Mouse (Mus musculus) c-Kit-negative CD71-positive TER-119-positive erythroid progenitor cells, embryonic 14.5 days (primary cell): ENCODE results near the gene Col4a2.
"Not testable (repeated sequence)": the region's sequence is repeated elsewhere in the genome, so short reads cannot be mapped to it uniquely, and the experiment has no call there.

Source experiments
- DNase-seq: peaks from one replicate; pipeline ENCODE4 v3.0.0-alpha.2; 2013; ENCODE audit warnings: low read depth, low spot score

Gene Col4a2

DNA sequence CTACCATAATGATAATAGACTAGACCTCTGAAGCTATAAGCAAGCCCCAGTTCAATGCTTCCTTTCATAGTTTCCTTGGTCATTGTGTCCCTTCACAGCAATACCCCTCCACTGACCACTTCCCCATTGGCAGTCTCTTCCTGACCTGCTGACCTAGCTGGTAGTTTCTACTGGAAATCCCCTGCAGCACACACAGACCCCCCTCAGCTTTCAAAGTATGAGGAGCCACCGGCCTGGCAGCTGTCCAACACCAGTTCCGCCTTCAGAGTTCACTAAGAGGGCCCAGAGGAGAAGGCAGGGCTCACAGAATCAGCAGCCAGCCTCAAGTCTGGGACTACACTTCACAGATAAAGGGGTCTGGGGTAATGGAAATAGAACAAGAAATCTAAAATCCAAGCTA lies 148.3 kb downstream of the Col4a2 start:
- DNase-seq = no peak

DNA sequence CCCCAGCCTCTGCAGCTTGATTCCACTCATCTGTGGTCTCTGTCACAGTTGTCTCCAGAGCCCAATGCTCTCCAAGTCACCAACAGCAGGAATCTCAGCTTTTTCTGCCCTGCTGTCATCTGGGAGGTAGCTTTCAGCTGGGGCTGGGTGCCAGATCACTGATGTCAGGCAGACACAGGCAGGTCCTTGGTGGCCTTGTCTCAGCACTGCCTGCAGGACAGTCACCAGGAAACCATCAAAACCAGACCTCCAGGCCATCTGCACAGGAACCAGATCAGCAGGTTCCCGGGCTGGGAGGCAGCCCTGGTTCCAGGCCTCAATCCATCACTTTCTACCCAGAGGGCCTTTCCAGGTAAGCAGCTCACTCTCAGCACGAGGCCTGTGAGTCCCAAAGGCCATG lies 149.2 kb downstream of the Col4a2 start:
- DNase-seq = no peak

DNA sequence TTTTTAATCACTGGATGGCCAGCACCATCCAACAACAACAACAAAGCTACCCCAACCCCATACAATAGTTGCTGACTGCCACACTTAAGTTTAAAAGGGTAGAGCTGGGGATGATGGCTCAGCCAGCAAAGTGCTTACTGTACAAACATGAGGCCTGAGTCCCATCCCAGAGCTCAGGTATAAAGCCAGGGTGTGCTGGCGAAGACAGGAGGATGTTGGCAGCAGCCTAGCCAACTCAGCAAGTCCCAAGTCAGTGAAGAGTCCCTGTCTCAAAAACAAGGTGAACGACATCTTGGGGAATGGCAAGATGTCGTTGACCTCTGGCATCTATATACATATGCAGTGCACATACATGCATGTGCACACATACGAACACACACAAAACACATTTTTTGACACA lies 150.0 kb downstream of the Col4a2 start:
- DNase-seq = no peak

DNA sequence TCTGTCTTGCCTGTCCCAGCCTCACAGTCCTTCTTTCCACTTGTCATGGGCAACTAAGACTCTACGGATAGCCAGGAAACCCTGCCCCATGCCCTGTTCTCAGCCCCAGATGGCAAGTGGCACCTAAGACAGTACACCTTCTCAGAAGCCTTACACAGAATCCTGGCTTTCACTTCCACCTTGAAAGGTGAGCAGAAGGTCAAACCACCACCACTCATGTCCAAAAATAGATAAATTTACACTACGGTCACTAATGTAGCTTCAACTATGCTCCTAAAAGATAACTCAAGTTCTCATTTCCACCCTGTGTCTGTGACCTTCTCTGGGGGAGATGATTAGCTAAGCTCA lies 150.9 kb downstream of the Col4a2 start:
- no peak for DNase-seq

DNA sequence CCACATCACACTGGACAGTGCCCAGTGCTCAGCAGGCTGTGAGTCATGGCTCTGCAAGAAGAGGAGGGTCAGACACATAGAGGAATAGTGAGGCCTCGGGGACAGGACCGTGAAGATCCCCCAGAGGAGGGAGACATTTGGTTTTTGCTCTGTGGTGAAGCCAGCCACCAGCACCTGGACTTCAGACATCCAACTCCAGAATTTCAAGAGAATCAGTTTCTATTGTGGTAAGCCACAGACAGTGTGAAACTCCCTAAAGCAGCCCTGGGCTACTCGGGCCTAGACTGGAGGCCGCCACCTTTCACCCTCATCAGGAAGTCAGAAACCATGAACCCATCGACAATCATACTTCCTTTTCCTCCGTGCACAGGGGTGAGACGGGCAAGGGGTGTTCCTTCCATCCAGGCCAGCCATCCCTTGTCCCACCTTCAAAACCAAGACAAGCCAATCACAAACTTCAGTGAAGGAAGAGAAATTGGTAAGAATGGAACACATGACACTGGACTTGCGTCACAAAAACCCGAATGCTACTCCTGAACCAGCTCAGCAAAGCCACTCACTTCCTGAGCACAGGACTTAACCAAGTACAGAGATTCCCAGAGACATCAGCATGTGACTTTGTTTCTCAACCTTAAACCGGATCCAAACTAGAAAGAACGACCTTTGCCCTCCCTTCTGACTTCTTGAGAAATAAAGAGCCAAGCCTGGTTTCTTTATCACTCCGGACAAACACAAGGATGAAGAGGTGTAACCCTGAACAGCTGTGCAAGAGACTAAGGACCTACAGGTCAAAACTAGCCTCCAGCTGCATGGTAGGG lies 151.5 kb downstream of the Col4a2 start:
- no peak for DNase-seq

DNA sequence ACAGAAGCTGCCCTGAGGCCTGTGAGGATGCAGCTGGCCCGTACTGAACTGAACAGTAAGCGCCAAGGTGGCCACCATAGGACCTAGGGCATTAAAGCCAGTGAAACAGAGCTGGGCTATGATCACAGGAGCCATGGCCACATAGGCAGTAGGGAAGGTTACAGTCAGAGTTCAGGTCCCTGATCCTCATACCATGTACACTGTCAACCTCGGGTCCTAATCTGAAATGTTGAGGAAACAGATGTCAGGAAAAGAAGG lies 152.0 kb downstream of the Col4a2 start:
- no peak for DNase-seq

DNA sequence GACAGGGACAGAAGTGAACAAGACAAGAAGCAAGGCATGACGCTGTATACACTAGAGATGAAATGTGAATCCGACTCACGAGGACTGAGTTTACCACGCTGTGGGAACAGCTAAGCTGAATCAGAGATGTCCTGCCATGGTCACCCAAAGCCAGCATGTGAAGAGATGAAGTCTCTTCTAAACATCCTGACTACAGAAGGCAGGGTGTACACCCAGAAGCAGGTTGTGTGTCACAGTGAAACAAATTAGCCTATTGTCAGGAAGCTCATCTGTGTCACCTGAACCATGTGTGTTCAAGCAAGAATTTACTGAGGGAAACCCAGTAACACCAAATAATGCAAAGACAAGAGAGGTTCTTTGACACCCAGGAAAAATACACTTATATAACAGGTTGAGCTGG lies 153.0 kb downstream of the Col4a2 start:
- no peak for DNase-seq

DNA sequence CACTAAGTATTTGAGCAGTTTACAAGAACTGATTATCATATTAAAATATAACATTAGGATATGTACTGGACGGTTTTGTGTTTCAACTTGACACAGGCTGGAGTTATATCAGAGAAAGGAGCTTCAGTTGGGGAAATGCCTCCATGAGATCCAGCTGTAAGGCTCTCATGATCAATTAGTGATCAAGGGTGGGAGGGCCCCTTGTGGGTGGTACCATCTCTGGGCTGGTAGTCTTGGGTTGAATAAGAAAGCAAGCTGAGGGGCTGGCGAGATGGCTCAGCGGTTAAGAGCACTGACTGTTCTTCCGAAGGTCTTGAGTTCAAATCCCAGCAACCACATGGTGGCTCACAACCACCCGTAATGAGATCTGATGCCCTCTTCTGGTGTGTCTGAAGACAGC lies 153.9 kb downstream of the Col4a2 start:
- DNase-seq = not testable (repeated sequence)

DNA sequence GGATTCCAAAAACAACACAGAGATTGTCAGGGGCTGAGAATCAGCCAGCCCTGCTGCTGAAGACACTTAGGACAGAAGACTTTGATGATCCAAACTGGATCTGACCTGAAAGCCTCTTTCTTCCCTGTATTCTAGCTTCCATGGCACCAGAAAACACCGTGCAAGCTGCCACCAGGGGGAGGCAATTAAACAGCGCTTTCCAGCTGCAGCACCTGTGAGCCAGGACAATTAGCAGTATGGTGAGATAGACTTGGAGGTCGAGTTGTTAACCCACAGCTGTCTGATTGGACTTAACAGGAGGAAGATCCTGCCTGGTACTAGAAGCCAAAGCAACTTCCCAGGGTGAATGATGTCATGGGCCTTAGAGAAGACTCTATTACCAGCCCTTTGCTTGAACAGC lies 156.5 kb downstream of the Col4a2 start:
- DNase-seq = no peak

DNA sequence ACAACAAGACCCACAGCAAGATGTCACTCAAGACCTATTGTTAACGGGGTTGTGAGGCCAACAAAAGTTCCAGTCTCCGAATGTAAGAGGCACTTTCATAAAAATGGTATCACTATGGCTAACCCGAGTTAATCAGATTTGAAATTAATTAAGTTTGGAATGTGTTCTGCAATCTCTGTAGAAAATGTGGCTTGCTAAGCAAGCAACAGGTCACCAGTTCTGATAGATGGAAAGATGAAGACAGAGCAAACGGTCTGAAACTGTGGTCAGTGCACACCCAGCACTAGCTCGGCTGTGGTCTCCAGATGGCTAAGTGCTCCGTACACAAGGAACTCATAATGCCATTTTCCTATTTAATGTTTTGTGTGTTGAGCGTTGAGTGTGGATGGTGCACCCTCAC lies 158.1 kb downstream of the Col4a2 start:
- no peak for DNase-seq

DNA sequence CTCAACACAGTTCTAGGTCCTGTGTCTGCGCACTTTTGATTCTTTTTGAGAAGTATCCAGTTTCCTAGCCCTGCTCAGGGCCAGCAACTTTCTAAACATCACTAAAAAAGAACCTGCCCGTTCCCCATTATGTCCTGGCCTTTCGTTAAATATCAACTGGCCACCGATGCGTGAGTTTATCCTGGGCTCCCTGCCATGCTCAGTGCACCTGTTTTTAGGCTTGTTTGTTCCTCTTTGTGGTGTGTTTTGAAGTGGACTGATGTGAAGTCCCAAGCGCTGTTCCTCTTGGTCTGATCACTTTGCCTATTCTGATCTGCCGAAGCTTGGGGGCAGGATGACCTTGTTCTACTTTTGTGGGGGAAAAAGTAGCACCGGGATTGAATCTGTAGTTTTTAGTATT lies 158.7 kb downstream of the Col4a2 start:
- DNase-seq = no peak

DNA sequence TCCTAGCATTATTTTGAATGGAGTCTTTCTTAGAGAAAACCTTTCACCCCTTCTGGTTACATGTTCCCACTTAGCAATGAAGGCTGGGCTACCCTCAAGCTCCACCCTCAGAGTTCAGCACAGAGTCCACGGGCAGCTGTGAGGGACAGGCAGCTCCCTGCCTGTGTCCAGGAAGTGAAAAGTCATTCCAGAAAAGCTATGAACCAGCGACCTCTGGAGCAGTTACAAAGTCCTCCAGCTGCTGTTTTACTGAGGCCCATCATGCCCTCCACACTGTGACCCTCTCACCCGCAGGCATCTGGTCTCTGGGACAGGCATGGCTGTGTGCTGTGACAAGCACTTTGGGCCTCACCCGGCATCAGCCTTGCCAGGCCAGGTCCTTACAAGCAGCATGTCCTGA lies 160.5 kb downstream of the Col4a2 start:
- DNase-seq = no peak

DNA sequence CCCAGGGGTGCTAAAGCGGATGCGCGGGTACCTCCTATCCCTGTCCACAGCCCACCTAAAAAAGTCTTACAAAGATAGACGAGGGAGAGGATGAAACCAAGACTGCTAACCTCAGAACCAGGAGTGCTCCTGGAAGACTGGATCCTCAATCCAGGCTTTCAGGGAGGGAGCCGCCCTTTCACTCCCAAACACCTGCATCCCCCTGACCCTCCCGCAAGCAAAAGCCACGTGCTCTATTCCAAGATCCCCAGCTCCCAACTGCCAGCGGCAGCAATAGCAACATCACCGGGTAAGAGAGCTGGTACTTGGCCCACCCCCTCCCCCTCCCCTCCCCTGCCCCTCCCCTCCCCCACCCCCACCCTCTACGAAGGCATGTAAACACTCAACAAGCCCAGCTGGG lies 162.8 kb downstream of the Col4a2 start:
- no peak for DNase-seq

DNA sequence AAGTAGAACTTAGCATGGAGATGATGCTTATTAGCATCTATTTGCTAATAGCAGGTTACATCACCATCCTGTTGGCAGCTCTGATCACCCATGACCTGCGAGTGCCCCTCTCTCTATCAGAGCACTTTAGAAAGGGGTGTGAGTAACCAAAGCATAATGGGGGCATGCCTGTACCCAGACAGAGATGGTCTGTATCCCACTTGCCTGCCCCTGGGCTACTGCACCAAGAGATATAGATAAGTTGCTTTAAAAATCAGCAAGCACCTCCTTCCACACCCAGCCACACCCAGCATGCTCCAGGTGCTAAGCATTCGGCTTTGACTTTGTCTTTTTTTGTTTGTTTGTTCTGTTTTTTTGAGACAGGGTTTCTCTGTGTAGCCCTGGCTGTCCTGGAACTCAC lies 163.3 kb downstream of the Col4a2 start:
- no peak for DNase-seq

DNA sequence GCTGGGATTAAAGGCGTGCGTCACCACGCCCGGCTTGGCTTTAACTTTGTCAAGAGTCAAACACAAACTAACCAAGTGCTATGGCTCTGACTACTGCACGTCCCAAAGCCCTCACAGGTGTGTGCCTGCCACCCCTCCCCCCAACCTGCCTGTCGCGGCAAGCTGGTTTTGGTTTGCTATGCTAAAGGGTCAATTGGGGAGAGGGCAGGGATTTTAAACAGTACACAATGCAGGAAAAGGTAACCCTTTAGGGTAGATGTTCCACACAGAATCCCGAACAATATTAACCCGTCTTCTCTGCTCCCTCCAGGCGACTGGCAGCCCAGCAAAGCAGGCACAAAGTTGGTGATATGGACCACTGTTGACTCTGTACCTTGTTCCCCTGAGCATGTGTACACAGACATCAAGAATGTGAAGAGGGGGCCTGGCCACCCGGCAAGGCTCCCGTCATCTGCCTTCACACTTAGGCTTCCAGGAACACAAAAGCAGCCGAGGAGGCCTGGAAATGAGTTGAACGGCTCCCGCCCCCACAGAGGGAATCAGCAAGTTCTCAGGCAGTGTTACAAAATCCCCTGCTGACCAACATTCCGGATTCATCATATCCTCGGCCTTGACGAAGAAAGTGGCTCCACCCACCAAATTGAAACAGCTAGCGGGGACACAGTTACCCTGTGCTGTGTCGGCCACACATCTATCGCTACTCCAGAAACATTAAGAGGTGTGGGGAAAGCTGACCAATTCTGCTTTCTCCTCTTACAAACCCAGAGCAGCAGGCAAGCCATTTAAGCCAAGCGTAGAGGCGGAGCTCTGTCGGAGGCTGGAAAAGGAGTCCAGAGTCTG lies 164.0 kb downstream of the Col4a2 start:
- no peak for DNase-seq

DNA sequence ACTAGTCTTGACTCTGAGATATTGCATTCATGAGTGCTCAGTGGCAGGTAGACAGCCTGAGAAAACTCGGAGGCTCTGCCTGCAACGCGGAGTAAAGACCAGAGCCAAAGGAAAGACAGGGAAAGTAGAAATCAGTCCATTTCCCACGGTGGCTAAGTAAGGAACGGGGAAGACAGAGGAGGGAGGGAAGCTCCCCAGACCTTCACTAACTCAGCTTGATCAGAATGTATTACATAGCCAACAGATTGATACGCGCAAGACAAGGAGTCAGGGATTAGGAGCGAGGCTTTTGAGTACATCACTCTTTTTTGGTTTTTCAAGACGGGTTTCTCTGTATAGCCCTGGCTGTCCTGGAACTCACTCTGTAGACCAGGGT lies 164.6 kb downstream of the Col4a2 start:
- DNase-seq = no peak

DNA sequence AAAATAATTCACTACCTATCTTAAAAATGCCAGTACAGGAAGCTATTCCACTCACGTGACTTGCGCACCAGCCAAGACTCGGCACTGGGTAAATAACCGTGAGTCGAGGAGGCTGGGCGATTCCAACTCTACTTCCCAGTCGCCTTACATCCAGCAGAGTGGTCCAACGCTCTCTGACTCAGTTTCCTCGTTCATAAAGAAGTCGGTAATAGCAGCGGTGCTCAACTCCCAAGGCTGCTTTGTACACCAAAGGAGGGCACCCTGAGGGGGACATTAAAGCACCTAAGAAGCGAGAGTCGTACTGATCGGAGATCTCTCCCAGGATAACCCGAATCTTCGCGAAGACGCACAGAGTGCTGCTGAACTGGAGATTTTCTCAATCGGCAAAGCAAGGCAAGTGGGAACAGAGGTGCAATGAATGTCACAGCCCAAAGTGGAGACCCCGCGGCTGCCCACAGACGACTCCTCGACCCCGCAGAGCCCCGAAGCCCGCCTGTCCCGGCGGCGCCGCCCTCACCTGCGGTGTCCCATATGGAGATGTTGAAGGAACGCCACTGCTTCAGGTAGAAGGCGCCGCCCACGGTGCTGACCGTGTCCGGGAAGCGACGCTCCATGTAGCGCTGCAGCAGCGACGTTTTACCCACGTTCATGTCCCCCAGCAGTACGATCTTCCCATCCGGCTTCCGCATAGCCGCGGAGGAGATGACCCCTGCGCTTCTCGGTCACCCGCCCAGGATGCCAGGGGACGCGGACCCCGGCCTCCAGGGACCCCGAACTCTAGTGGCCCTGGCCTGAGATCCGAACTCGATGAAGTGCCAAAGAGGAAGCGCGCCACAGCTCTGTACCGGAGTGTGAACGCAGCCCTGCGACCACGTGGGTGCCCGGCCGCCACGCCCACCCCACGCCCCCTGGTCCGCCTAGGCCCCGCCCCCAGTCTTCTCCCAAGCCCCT lies 165.5 kb downstream of the Col4a2 start, which contains the start of gene Rab20:
Rab20 (minus strand) TSS at position 900 of the 951 bp plus-strand sequence.
- DNase-seq = no peak

DNA sequence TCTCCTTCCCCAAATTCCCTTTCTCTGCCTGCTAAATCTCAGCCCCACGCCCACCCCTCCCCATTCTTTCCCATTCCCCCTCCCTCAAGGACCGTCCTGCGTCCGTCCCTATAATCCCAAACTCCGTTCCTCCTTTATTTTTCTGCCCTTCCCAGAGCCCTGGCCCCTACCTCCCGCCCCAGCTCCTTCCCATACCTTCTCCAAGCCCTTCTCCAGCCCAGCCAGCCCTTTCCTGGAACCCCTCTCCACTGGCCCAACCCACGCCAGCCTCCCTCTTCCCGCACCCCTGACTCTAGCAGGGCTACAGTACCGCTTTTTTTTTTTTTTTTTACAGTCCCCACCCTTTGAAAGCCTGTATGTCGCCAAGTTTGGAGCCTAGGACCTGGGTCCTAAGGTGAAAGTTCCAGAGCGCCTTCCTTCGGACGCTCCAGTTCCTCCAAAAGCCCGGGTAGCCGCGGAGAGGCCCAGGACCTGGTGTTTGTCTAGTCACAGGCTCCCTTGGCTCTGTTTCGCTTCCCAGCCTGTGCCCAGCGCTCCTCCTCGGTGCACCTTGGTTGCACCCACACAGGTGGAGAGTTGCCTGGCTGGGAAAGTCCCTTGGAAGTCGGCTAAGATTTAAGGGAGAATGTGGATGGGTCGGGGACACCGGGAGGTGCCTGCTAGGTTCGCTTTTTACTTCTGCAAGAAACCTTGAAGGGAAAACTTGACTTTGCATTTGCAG lies 166.4 kb downstream of the Col4a2 start:
- no peak for DNase-seq

DNA sequence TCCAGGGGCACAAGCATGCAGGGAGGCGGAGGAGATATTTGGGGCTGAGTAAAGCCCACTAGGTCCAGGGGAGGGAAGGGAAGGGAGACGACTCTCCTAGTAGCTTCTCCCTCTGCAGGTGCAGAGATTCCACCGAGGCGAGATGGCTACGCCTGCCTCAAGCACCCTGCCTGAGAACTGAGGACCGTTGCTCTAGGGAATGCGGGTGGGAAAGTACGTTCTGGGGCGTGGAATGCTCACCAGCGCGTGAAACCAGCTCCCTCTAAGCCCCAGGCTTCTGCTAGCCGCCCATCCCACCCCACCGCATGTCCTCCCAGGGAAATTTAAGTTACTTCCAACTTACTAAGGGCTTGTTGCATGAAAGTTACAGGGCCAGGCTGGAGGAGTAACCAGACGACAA lies 167.0 kb downstream of the Col4a2 start:
- DNase-seq = no peak

DNA sequence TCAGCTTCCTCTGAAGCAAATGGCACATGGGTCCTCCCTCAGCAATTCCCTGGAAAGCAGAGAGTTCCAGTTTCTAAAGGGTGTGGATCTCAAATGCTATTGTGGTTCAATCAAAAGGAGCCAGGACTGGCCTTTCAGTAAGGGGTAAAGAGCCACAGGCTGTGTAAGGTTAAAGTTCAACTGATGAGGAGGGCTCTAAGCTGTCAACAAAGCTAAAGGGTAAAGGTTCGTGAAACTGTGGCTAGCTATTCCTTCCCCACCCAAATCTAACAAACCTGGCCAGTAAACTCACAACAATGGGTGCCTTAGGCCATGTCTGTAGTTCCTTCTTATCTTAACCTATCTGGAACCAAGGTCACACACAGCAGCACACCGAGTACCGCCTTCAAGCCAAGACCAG lies 169.3 kb downstream of the Col4a2 start:
- DNase-seq = no peak

DNA sequence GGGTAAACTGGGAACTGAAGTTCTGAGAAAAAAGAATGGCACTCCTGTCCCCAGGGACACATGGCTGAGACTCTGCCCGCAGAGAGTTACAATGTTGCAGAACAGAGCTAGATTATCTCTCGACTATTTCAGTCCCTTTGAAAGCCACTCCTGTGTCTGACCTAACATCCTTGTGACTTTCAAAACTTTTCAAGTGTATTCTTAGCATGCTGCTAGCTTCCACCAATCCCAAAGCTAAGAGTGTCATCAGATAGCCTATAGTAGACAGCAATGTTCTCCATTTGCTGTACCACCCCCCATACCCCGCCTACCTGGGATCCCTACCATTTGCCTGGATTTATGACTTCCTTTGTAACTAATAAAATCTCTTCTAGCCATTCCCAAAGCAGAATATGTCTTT lies 169.9 kb downstream of the Col4a2 start:
- no peak for DNase-seq

DNA sequence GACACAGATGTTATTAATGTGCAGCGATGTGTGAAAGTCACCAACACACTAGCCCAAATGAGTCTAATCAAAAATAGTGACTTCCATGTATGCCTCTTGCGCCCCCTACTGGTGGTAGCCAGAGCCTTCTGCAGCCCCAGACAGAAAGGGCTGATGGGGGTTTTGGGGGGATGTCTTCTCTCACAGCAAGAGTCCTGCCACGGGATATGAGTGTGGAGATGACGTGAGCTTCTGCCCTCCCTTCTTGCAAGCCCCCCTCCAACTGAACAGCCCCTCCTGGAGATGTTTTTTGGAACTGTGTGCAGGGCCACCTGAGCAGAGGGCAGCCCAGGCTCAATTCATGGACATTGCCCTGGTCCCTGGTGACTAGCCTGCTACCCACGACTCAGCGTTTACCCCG lies 173.5 kb downstream of the Col4a2 start:
- DNase-seq = peak; percentile 37
